Mouse (Mus musculus) G1E (cell line): ENCODE results near the gene Fkbp8. TPM values are rescaled to one million over a fixed set of nuclear protein-coding genes. Genes with fewer than 3 reads are reported as not detected.

ENCODE experiments used
- ATAC-seq: 2 replicates; pipeline ENCODE4 v1.8.0; 2016; ENCODE audit warnings: mild to moderate bottlenecking; ENCODE audit not compliant: insufficient number of reproducible peaks, poor library complexity, low FRiP score, severe bottlenecking; ENCODE audit errors: extremely low read depth
- DNase-seq: peaks from one replicate; pipeline ENCODE4 v3.0.0; 2012; ENCODE audit warnings: low spot score
- H3K27me3 ChIP-seq: 2 replicates; pipeline ENCODE4 v1.6.1; 2012; ENCODE audit warnings: mild to moderate bottlenecking, low read length, inconsistent platforms; ENCODE audit not compliant: insufficient read depth
- H3K36me3 ChIP-seq: replicated peaks from 2 replicates; pipeline ENCODE3; 2012; ENCODE audit warnings: mild to moderate bottlenecking, inconsistent platforms
- H3K4me1 ChIP-seq: 2 replicates; pipeline ENCODE4 v1.6.1; 2012; ENCODE audit warnings: low read depth, low read length, inconsistent platforms, mixed read lengths; ENCODE audit not compliant: insufficient read depth
- H3K4me3 ChIP-seq: 2 replicates; pipeline ENCODE4 v1.5.1; 2012; ENCODE audit warnings: low read depth, mild to moderate bottlenecking, inconsistent platforms, low read length, moderate library complexity, mixed read lengths
- H3K9me3 ChIP-seq: replicated peaks from 2 replicates; pipeline ENCODE4 v1.6.1; 2012; ENCODE audit warnings: inconsistent platforms
- CTCF ChIP-seq: IDR thresholded peaks from 2 replicates; pipeline ENCODE4 v1.5.1; 2012; ENCODE audit warnings: low read depth, low read length, inconsistent platforms, mixed read lengths
- GATA1 ChIP-seq: IDR thresholded peaks from 2 replicates; pipeline ENCODE4 v1.6.1; 2012; ENCODE audit warnings: borderline replicate concordance, low read length, inconsistent platforms, mixed read lengths
- GATA2 ChIP-seq: IDR thresholded peaks from 2 replicates; pipeline ENCODE4 v1.6.1; 2012; ENCODE audit warnings: low read depth, low read length, inconsistent platforms, borderline replicate concordance
- POLR2AphosphoS5 ChIP-seq: IDR thresholded peaks from 2 replicates; pipeline ENCODE4 v1.6.1; 2012; ENCODE audit warnings: low read depth, low read length, inconsistent platforms; ENCODE audit not compliant: insufficient replicate concordance
- TAL1 ChIP-seq: conservative IDR thresholded peaks from 2 replicates; pipeline ENCODE4 v1.6.1; 2012; ENCODE audit warnings: low read depth, low read length, inconsistent platforms, mixed read lengths
- polyA plus RNA-seq: library from polyadenylated mRNA; stranded (reverse); fragments of >175 nt; gene quantifications from 2 replicates; pipeline ENCODE4 v1.2.3, GENCODE M21; 2012
- total RNA-seq, 2 experiments: library from RNA; stranded (forward) in 1 of 2; stranded (reverse) in 1 of 2; fragments of 200-1000 nt in 1 of 2; fragments of >200 nt in 1 of 2; fragmentation: Nextera tagmentation in 1 of 2; gene quantifications; 2 replicates each; pipeline ENCODE4 v1.2.3; 2014 to 2017

The Fkbp8 gene
- total and polyA plus RNA-seq, 3 experiments = 206 to 939 (median 232) TPM

- H3K36me3 ChIP-seq = peaks cover 72% of the 10 kb centered on the region
- peak; percentile 63 for ATAC-seq
Observed at GRCm38 (mm10) chr8:70538633-70539076, 11.1 kb downstream of the Fkbp8 start.

GRCm38 (mm10) chr8:70539077-70539813 lies 11.7 kb downstream of the Fkbp8 start, which contains the start of gene Ell:
Gene Ell (plus strand): TSS chr8:70539457.
- H3K4me3 ChIP-seq = peak within 1 kb of the TSS; percentile 93
- DNase-seq (peak; percentile 87), ATAC-seq (peak; percentile 81)
- no peak for TF ChIP-seq CTCF
- TF ChIP-seq GATA2 = no peak
- H3K27me3 ChIP-seq = no peaks in the 10 kb centered on the region
- H3K9me3 ChIP-seq = no peaks in the 10 kb centered on the region
- H3K4me1 ChIP-seq = peaks cover 63% of the 10 kb centered on the region
- peaks cover 72% of the 10 kb centered on the region for H3K36me3 ChIP-seq

More at GRCm38 (mm10) chr8:70538633-70539076, 11.1 kb downstream of the Fkbp8 start:
- H3K4me1 ChIP-seq = peaks cover 62% of the 10 kb centered on the region
- peak overlapping the region; percentile 93 for H3K4me3 ChIP-seq
- DNase-seq = peak; percentile 91
- no peaks in the 10 kb centered on the region for H3K27me3 ChIP-seq
- no peaks in the 10 kb centered on the region for H3K9me3 ChIP-seq
- TF ChIP-seq POLR2AphosphoS5 = 0 out of 2 replicates have a peak, but pooled peaks have one; percentile 45
- TF ChIP-seq GATA1 = no peak

GRCm38 (mm10) chr8:70540013-70540506 lies 12.5 kb downstream of the Fkbp8 start:
- Histone ChIP-seq H3K4me1 (peaks cover 62% of the 10 kb centered on the region), H3K36me3 (peaks cover 72% of the 10 kb centered on the region), H3K4me3 (peak overlapping the region; percentile 93), H3K27me3 (no peaks in the 10 kb centered on the region), H3K9me3 (no peaks in the 10 kb centered on the region)
- ATAC-seq (no peak), DNase-seq (no peak)
- TF ChIP-seq TAL1 (no peak), GATA2 (no peak), GATA1 (no peak), POLR2AphosphoS5 (no peak), CTCF (no peak)

GRCm38 (mm10) chr8:70540507-70541071 lies 13.1 kb downstream of the Fkbp8 start:
- Histone ChIP-seq H3K27me3 (no peaks in the 10 kb centered on the region), H3K4me3 (peak overlapping the region; percentile 93), H3K36me3 (peaks cover 71% of the 10 kb centered on the region), H3K9me3 (no peaks in the 10 kb centered on the region), H3K4me1 (peaks cover 60% of the 10 kb centered on the region)
- DNase-seq = no peak
- ATAC-seq = no peak
- TF ChIP-seq GATA1 = no peak
- TF ChIP-seq TAL1 = no peak
- no peak for TF ChIP-seq GATA2
- TF ChIP-seq POLR2AphosphoS5 = no peak
- no peak for TF ChIP-seq CTCF

DNA sequence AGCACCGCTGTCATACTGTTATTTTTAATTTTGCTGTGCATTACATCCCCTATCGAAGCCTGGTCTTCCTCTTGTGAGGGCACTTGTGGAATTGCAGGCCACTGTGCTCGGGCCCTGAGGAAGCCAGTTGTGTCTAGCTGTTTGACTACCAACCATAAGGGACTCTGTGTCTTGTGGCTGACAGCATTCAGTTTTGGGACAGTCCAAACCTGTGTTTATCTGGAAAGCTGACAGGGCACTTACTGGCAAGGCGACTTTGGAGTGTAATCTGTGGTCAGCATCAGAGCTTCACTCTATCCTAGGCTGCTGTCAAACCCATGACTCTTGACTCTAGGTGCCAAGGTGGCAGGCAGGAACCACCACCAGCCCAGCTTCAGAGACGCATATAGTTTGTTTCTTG lies 13.6 kb downstream of the Fkbp8 start:
- Histone ChIP-seq H3K4me1 (peaks cover 63% of the 10 kb centered on the region), H3K9me3 (no peaks in the 10 kb centered on the region), H3K4me3 (peak overlapping the region; percentile 93; the same call in 1 of the 2 replicates), H3K27me3 (no peaks in the 10 kb centered on the region), H3K36me3 (peaks cover 71% of the 10 kb centered on the region)
- ATAC-seq (no peak), DNase-seq (no peak)
- TF ChIP-seq TAL1 = no peak

DNA sequence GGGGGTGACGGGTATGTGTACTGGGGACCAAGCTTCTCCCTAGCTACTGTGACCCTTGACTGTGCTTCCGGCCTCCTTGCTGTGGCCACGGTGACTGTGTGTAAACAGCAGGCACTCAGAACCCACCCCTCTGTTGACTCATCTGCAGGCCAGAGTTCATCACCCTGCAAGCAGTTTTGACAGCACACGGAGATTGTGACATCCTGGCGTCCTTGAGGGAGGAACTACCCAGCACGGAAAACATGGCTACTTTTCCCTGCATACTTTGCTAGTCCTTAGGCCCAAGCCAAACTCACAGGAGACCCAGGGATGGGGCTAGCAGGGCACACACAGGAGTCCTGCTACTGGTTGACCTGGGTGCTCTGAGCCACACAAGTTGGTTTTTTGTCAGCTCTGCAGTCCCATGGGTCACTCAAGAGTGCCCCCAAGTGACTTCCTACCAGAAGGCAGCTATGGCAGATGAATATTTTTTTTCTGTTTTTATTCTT lies 16.7 kb downstream of the Fkbp8 start:
- Histone ChIP-seq H3K4me3 (no peak overlapping the region), H3K4me1 (peaks cover 72% of the 10 kb centered on the region), H3K36me3 (peaks cover 77% of the 10 kb centered on the region), H3K9me3 (no peaks in the 10 kb centered on the region), H3K27me3 (no peaks in the 10 kb centered on the region)
- TF ChIP-seq CTCF = 0 out of 2 replicates have a peak, but pooled peaks have one; percentile 23
- TF ChIP-seq TAL1 = no peak
- DNase-seq (no peak), ATAC-seq (no peak)

GRCm38 (mm10) chr8:70546412-70546811 lies 18.9 kb downstream of the Fkbp8 start:
- H3K9me3 ChIP-seq = no peaks in the 10 kb centered on the region
- H3K4me1 ChIP-seq = peaks cover 65% of the 10 kb centered on the region
- H3K36me3 ChIP-seq = peaks cover 81% of the 10 kb centered on the region
- no peak overlapping the region; the same call in 1 of the 2 replicates for H3K4me3 ChIP-seq
- DNase-seq (no peak), ATAC-seq (no peak)
- no peaks in the 10 kb centered on the region for H3K27me3 ChIP-seq
- TF ChIP-seq GATA1 = no peak
- TF ChIP-seq GATA2 = no peak
- TF ChIP-seq TAL1 = no peak
- TF ChIP-seq POLR2AphosphoS5 = no peak
- TF ChIP-seq CTCF = no peak
